In genomic region chr7:141455610-141456314, GRCm38 (mm10) we compare ENCODE assay signal across 7 mouse cellular contexts. TPM values are rescaled to one million over a fixed set of nuclear protein-coding genes. Genes with fewer than 3 reads are reported as not detected.
DNase-seq lines count a peak whose midpoint lies in the region; ATAC-seq and TF ChIP-seq lines count a peak whose summit lies in the region.

No protein-coding gene starts in this region.

- WGBS in heart, embryonic 16.5 days = under 1% methylated on average over 23 of the region's 23 CpGs
- WGBS in macrophage (ENCODE audit: missing documents) = 2% methylated on average over 20 of the region's 23 CpGs

- H3K4me3 ChIP-seq in embryonic fibroblast, embryonic 13.5 days (ENCODE audit: insufficient read depth, low read length) = peak overlapping the region; percentile 81
- peak overlapping the region; percentile 69 for H3K4me3 ChIP-seq in heart, embryonic 16.5 days (ENCODE audit: low read length)
- H3K4me3 ChIP-seq in macrophage (ENCODE audit: inconsistent target) = peak overlapping the region; percentile 90

- TF ChIP-seq CTCF in embryonic fibroblast, embryonic 13.5 days (IDR thresholded peaks at IDR 0.05; ENCODE audit: borderline replicate concordance, insufficient read depth, low read length) = no peak

- H3K36me3 ChIP-seq in heart, embryonic 16.5 days (ENCODE audit: control insufficient read depth, insufficient read depth) = peaks cover 30% of the 10 kb centered on the region
- peaks cover 18% of the 10 kb centered on the region; the same call in 1 of the 2 replicates for H3K36me3 ChIP-seq in macrophage (ENCODE audit: inconsistent target)

- 0 out of 2 replicates have a peak, but pooled peaks have one; percentile 28 for TF ChIP-seq POLR2A in embryonic fibroblast, embryonic 13.5 days (IDR thresholded peaks at IDR 0.05; ENCODE audit: low read depth, low read length)

- H3K4me1 ChIP-seq in embryonic fibroblast, embryonic 13.5 days (ENCODE audit: control insufficient read depth, insufficient read depth, low read length) = 0 out of 2 replicates have a peak, but pooled peaks cover 3% of the 10 kb centered on the region
- peaks cover 17% of the 10 kb centered on the region for H3K4me1 ChIP-seq in heart, embryonic 16.5 days (ENCODE audit: control insufficient read depth, insufficient read depth, low read length)

- ATAC-seq in heart, embryonic 16.5 days (replicated peaks; ENCODE audit: extremely low read depth, insufficient read depth, low FRiP score) = peak; percentile 53

- DNase-seq in ES-CJ7 (ENCODE audit: low read depth, low spot score) = peak; percentile 71
- DNase-seq in adrenal gland, adult 8-10 months = peak; percentile 79
- DNase-seq in kidney, postnatal 10 days = peak; percentile 83
- peak; percentile 51 to 64 for DNase-seq in spleen, adult 18-20 months

- H3K27ac ChIP-seq in embryonic fibroblast, embryonic 13.5 days (ENCODE audit: insufficient read depth, low read length) = no peak overlapping the region
- H3K27ac ChIP-seq in heart, embryonic 16.5 days (ENCODE audit: low read length) = peak overlapping the region; percentile 93
- peak overlapping the region; percentile 77 for H3K27ac ChIP-seq in macrophage

- peaks cover 4% of the 10 kb centered on the region; the same call in 1 of the 2 replicates for H3K27me3 ChIP-seq in heart, embryonic 16.5 days (ENCODE audit: control insufficient read depth, insufficient read depth, low read length)

- H3K9ac ChIP-seq in heart, embryonic 16.5 days (ENCODE audit: low read length) = peak overlapping the region; percentile 88

- H3K79me2 ChIP-seq in macrophage (ENCODE audit: inconsistent target) = peaks cover 21% of the 10 kb centered on the region

- no peaks in the 10 kb centered on the region for H3K9me3 ChIP-seq in heart, embryonic 16.5 days (replicated peaks; ENCODE audit: control insufficient read depth, low read length)

- H3K4me2 ChIP-seq in heart, embryonic 16.5 days (ENCODE audit: low read depth, low read length) = peak overlapping the region; percentile 95

RNA-seq across cellular contexts. Expression of gene Pnpla2, which starts 0.8 kb away (rescaled TPM):
- 100 to 1,000 TPM; 256 to 532 (median 452) TPM for total RNA-seq in adrenal gland, adult 8-10 months (2022)
- 18.9 and 26.7 TPM in 2 replicates for polyA plus RNA-seq in embryonic fibroblast, embryonic 13.5 days (2011; ENCODE audit: insufficient read length, low read depth, missing spikeins)
- polyA plus RNA-seq in heart, embryonic 16.5 days (2015; fragmentation: Nextera tagmentation; extraction: Ambion mirVana) = 73.1 and 78.0 TPM in 2 replicates
- 10 to 100 TPM in 22 of 26 experiments, 1 to 10 TPM in 4; 7.5 to 38.7 (median 16.8) TPM for total RNA-seq in macrophage (2018; cell fraction: chromatin; rRNA removed)
- total RNA-seq in macrophage (2018; cell fraction: cytosol; rRNA removed) = 10 to 100 TPM; 37.7 to 80.6 (median 52.0) TPM
- 10 to 100 TPM; 15.5 to 44.6 (median 23.4) TPM for total RNA-seq in macrophage (2018; cell fraction: nucleus; rRNA removed)
- polyA plus RNA-seq in macrophage (2018) = 36.1 to 135 TPM (median 74.0 TPM) in 3 replicates

RNA-seq across cellular contexts. Expression of gene Cracr2b, which starts 5.1 kb away (rescaled TPM):
- 10 to 100 TPM; 11.7 to 21.1 (median 18.7) TPM for total RNA-seq in adrenal gland, adult 8-10 months (2022)
- 1.3 and 2.7 TPM in 2 replicates for polyA plus RNA-seq in embryonic fibroblast, embryonic 13.5 days (2011; ENCODE audit: insufficient read length, low read depth, missing spikeins)
- 24.2 and 26.1 TPM in 2 replicates for polyA plus RNA-seq in heart, embryonic 16.5 days (2015; fragmentation: Nextera tagmentation; extraction: Ambion mirVana)
- 100 to 1,000 TPM in 3 of 26 experiments, 10 to 100 TPM in 16, 1 to 10 TPM in 7; 3.3 to 175 (median 28.4) TPM for total RNA-seq in macrophage (2018; cell fraction: chromatin; rRNA removed)
- 10 to 100 TPM in 14 of 26 experiments, 1 to 10 TPM in 12; 2.7 to 27.1 (median 10.4) TPM for total RNA-seq in macrophage (2018; cell fraction: cytosol; rRNA removed)
- total RNA-seq in macrophage (2018; cell fraction: nucleus; rRNA removed) = 10 to 100 TPM in 17 of 26 experiments, 1 to 10 TPM in 9; 3.5 to 65.9 (median 13.5) TPM
- polyA plus RNA-seq in macrophage (2018) = 15.7 to 22.0 TPM (median 19.0 TPM) in 3 replicates

RNA-seq across cellular contexts. Expression of gene Rplp2, which starts 8.6 kb away (rescaled TPM):
- 1,000 to 10,000 TPM in 3 of 4 experiments, 100 to 1,000 TPM in 1; 998 to 1,129 (median 1,024) TPM for total RNA-seq in adrenal gland, adult 8-10 months (2022)
- 1,600 and 1,818 TPM in 2 replicates for polyA plus RNA-seq in embryonic fibroblast, embryonic 13.5 days (2011; ENCODE audit: insufficient read length, low read depth, missing spikeins)
- polyA plus RNA-seq in heart, embryonic 16.5 days (2015; fragmentation: Nextera tagmentation; extraction: Ambion mirVana) = 704 and 720 TPM in 2 replicates
- total RNA-seq in macrophage (2018; cell fraction: chromatin; rRNA removed) = 100 to 1,000 TPM in 1 of 26 experiments, 10 to 100 TPM in 25; 28.7 to 167 (median 61.5) TPM
- 1,000 to 10,000 TPM in 13 of 26 experiments, 100 to 1,000 TPM in 13; 627 to 1,432 (median 968) TPM for total RNA-seq in macrophage (2018; cell fraction: cytosol; rRNA removed)
- 100 to 1,000 TPM; 140 to 327 (median 222) TPM for total RNA-seq in macrophage (2018; cell fraction: nucleus; rRNA removed)
- 766 to 855 TPM (median 779 TPM) in 3 replicates for polyA plus RNA-seq in macrophage (2018)

RNA-seq across cellular contexts. Expression of gene Cd151, which starts 11.4 kb away (rescaled TPM):
- 100 to 1,000 TPM; 323 to 455 (median 409) TPM for total RNA-seq in adrenal gland, adult 8-10 months (2022)
- polyA plus RNA-seq in embryonic fibroblast, embryonic 13.5 days (2011; ENCODE audit: insufficient read length, low read depth, missing spikeins) = 58.4 and 94.0 TPM in 2 replicates
- 42.2 and 44.0 TPM in 2 replicates for polyA plus RNA-seq in heart, embryonic 16.5 days (2015; fragmentation: Nextera tagmentation; extraction: Ambion mirVana)
- total RNA-seq in macrophage (2018; cell fraction: chromatin; rRNA removed) = 10 to 100 TPM in 24 of 26 experiments, 1 to 10 TPM in 2; 5.1 to 58.6 (median 27.5) TPM
- 10 to 100 TPM; 32.3 to 71.3 (median 44.7) TPM for total RNA-seq in macrophage (2018; cell fraction: cytosol; rRNA removed)
- total RNA-seq in macrophage (2018; cell fraction: nucleus; rRNA removed) = 10 to 100 TPM; 22.8 to 70.2 (median 40.4) TPM
- polyA plus RNA-seq in macrophage (2018) = 58.4 to 83.6 TPM (median 60.3 TPM) in 3 replicates

RNA-seq across cellular contexts. Expression of gene Pidd1, which starts 11.9 kb away (rescaled TPM):
- total RNA-seq in adrenal gland, adult 8-10 months (2022) = 1 to 10 TPM; 1.0 to 2.3 (median 1.4) TPM
- 12.4 and 18.1 TPM in 2 replicates for polyA plus RNA-seq in embryonic fibroblast, embryonic 13.5 days (2011; ENCODE audit: insufficient read length, low read depth, missing spikeins)
- polyA plus RNA-seq in heart, embryonic 16.5 days (2015; fragmentation: Nextera tagmentation; extraction: Ambion mirVana) = 9.0 and 9.7 TPM in 2 replicates
- total RNA-seq in macrophage (2018; cell fraction: chromatin; rRNA removed) = 10 to 100 TPM in 10 of 26 experiments, 1 to 10 TPM in 15, under 1 TPM in 1; 0.95 to 19.7 (median 7.7) TPM
- 1 to 10 TPM in 18 of 26 experiments, under 1 TPM in 8; 0.53 to 2.6 (median 1.2) TPM for total RNA-seq in macrophage (2018; cell fraction: cytosol; rRNA removed)
- total RNA-seq in macrophage (2018; cell fraction: nucleus; rRNA removed) = 10 to 100 TPM in 4 of 26 experiments, 1 to 10 TPM in 22; 1.3 to 35.6 (median 5.7) TPM
- polyA plus RNA-seq in macrophage (2018) = 1.5 to 4.4 TPM (median 1.7 TPM) in 3 replicates
